Mouse (Mus musculus) left cerebral cortex, postnatal 14 days (tissue): ENCODE results near the gene Dlec1. TPM values are rescaled to one million over a fixed set of nuclear protein-coding genes. Genes with fewer than 3 reads are reported as not detected.

Source experiments
- DNase-seq, 2 experiments: peaks; one replicate each; pipeline ENCODE4 v3.0.0; 2021 to 2022; ENCODE audit warnings: low spot score in 2 of 2, mixed read lengths in 1 of 2
- intact Hi-C: fragments of 180-260 bp; cut with DNase I; formaldehyde crosslinking; loops from one replicate; pipeline ENCODE4 v1.15.1; 2025
- total RNA-seq, 2 experiments: library from RNA; stranded (reverse); gene quantifications; 2 replicates each; pipeline ENCODE4 v1.2.3; 2021

The Dlec1 gene
- total RNA-seq, 2 experiments from 2014 or later, result 1.8 to 3.1 TPM

- no peak for DNase-seq
- intact Hi-C loops, result no loop called here
Observed at GRCm38 (mm10) chr9:119087309-119087708, 15.0 kb upstream of the Dlec1 start.

DNA sequence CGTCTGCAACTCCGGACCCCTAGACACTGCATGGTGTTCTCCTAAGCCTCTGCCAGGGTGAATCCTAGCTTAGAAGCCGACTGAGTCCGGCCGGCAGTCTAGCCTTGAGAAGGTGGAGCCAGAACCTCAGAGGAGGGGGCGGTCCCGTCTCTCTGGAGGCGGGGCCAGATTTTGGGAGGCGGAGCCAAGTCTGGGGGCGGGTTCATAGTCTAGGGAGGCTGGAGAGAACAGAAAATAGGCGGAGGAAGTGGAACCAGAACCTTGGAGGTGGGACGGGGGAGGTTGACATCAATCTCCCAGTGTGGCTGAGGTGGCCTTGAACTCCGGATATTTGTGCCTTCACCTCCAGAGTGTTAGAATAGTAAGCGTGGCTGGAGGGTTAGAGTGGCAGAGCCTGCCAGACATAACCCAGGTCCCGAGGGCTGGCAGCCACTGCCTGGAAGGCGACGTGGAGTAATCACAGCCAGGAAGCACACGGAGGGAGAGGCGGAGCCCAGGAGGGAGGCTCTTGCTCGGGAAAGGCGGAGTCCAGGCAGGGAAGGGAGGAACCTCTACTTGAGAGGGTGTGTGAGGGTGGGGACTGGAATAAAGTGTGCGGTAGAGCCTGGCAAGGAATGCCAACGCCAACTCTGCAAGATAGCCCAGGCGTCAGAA is 14.0 kb upstream of the Dlec1 start:
- intact Hi-C loops, result no loop called here
- peak; percentile 74 for DNase-seq

GRCm38 (mm10) chr9:119089437-119089836 is 12.8 kb upstream of the Dlec1 start:
- DNase-seq, result no peak
- intact Hi-C loops, result no loop called here

DNA sequence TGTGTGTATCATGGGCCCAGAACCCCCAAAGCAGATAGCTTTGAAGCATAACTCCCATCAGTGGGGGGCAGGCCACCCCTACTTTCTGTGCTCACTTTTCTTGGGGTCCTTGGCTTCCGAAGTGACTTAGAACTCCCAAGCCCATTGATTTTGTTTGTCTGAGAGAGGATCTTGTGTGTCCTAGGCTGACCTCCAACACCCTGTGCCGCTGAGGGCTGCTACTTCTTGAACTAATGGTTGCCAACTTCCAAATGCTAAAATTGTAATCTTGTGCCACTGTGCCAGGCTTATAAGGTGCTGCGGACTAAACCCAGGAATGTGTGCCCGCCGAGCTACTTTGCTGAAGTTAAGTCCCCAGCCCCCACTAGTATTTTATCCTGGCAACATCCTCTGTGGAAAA is 11.8 kb upstream of the Dlec1 start:
- no peak for DNase-seq
- intact Hi-C loops, result no loop called here

DNA sequence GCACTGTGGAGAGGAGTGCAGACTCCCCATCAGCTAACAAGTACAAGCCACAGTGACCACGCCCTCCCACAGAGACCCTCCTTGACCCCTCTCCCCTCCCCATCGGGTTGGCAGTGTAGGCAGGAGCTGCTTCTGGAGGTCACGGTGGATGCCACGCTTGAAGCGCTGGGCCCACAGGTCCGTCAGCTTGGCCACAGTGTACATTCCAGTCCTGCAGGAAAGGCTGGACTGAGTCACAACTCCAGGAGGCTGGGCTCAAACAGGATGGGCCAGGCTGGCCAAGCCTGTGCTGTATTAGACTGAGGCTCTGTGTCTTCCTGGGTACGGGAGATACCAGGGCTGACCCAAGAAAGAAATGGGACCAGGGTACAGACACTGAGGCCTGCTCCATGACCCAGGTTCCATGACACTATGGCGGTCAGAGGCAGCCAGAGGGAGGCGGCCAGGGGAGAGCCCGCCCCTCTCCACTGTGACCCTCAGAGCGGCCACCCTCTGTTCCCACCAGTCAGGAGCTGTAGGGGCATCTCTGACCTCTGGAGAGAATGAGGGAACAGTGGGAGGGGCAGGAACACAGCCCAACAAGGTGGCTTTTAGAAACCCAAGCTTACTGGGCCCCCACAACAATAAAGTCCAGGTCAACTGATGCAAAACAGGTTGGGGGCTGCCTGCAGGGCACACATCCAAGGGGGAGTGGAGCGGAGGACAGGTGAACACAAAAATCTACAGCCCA is 10.5 kb upstream of the Dlec1 start:
- DNase-seq, result no peak
- intact Hi-C loops, result no loop called here

DNA sequence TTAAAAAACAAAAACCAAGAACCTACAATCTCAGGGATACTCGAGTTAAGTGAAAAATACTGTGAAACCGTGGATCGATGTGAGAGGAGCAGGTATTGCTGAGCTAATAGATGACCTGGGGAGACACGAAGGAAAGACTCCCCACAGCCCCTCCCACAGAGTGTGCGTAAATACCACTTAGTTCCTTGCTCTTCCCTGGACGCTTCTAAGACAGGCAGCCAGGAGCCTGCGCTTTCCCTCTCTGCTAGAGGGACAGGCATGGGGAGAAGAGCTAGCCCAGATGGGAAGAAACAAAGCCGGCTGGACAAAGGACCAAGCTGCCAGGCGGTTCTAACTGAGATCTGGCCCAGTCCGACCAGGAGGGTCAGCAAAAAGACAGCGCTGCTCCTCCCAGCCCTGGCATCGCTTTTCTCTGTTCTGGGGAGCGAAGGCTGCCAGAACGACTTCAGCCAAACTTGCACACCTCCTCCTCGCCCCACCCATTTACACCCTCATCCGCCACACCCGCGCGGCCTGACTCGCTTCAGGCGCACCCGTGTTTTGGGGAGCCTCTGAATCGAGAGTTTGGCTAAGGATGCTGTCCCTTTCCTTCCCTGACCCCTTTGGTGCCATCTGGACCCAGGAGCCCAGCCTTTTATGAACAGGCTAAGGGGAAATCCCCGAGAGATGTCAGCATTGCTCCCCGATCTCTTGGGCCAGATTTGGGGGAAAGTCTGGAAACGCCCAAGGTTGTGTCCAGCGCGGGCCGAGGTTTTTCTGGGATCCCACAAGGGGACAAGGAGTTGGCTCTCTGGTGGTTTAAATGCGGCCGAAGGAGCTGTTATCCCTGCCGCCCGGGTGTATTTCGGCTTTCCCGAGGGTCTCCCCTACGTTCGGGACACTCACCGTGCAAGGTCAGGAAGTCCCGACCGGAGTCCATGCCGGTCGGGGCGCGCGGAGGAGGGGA is 9.5 kb upstream of the Dlec1 start:
- intact Hi-C loops, result no loop called here
- no peak for DNase-seq

- peak; percentile 82 to 85 for DNase-seq
- intact Hi-C loops, result no loop called here
Observed at GRCm38 (mm10) chr9:119093419-119094295, 8.6 kb upstream of the Dlec1 start, which contains the start of gene Plcd1. TSS of gene Plcd1 (minus strand) at chr9:119093502.

DNA sequence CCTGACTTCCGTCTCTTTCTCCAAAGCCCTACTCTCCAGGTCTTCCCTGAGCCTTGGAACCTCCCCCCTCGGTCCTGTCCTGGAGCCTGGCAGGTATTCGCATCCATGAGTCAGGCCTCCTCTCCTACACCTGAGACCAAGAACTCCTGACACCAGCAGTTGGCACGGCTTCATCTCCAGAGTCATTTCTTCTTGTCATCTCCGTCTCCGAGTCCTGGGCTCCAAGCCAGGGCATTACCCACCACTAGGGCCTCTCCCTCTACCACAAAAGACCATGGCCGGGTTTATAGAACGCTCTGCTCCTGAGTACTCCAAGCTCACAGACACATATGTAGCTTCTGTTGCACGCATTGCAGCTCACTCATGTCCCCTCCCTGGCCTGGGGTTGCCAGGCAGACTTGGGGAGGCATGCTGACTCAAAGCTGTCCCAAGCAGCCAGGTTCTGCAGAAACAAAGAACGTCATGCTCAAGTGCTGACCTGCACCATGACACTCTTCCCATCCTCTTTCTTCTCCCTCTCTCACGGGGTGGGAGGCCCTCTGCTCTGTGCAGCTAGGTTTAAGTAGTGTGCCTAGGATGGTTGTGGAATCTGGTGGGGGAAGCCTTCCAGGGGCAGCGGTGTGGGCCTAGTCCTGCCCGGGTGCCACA is 7.7 kb upstream of the Dlec1 start:
- intact Hi-C loops, result no loop called here
- DNase-seq, result no peak

DNA sequence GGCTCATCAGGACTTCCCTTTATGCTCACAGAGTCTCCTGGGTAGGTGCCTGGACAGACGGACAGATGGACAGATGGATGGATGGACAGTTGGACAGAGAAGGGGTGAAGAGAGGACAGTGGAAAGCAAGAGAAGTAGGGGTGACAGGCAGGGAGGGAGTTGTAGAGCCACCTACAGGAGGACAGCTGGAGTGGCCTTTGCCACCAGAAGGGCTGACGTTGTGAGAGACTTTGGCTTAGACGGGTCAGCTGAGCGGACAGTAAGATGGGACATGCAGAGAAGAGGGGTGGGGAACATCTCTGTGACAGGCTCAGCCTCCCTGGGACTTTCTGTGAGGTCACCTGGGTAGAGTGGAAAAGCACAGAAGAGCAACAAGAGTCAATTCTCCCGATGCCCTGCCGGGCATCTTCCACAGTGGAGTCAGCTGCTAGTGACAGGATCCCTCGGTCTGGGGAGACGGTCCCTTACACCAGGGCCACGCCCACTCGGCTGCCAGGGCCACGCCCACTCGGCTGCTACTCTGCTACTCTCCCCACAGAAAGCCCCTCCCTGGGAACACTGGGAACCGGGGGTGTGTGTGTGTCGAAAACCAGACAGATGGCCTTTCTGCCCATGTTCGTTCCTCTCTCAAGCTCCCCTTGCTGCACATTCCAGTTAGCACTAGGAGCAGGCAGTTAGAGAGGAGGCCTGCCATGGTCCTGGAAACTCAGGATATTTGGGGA is 1.9 kb upstream of the Dlec1 start:
- intact Hi-C loops, result loop anchor here (10.0 kb wide), 1 partner anchor 224 kb away; the partner anchor contains the start of gene Oxsr1

DNA sequence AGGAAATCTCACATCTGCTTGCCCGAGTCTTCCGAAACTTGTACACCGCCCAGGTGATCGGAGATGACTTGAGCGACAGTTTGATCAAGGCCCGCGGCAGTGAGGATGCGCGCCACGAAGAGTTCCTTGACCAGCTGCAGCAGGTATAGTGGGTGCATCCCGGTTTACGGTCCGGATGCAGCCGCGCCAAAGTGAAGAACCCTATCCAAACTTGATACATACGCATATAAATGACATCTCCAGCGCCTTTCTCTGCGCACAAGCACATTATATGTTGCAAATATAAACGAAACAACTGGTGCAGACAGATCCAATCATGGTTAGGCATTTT is 470 bp downstream of the Dlec1 start:
- intact Hi-C loops, result loop anchor here (10.0 kb wide), 1 partner anchor 222 kb away; the partner anchor contains the start of gene Oxsr1
- DNase-seq, result no peak

More for the DNA sequence above, 1.9 kb upstream of the Dlec1 start:
- DNase-seq, result peak in 1 of 2 experiments; percentile 58

- DNase-seq, result peak in 1 of 2 experiments; percentile 61
- intact Hi-C loops, result loop anchor here (10.0 kb wide), 1 partner anchor 217 kb away; the partner anchor contains the start of gene Oxsr1
Observed at GRCm38 (mm10) chr9:119107566-119107965, 5.3 kb downstream of the Dlec1 start.

DNA sequence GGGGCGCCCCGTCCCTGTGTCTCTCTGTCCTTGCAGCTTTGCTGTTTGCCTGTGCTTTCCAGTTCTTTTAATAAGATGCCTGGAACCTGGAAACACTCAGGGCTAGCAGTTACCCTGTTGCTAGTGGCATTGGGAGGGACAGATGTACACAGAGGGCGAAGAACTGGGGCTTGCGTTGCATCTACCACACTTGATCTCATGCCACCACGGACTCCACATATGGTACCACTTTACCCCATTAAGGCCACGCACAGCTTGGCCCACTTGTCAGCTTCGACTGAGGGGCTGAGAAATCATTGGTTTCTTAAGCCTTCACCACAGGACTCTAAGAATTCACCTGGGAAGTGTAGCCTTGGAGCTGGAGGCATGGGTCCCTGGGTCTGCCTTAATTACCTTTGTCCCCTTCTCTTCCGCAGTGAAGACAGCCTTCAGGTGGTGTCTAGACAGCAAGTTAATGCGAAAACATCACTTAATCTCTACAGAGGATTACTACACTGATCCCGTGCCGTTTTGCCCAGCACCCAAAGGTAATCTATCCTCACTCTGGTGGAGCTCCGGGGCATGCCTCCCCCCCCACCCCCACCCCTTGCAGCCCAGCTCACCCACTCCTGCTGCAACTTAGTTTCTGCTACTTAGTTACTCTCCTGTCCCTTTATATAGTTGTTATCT is 7.5 kb downstream of the Dlec1 start:
- no peak for DNase-seq
- intact Hi-C loops, result loop anchor here (10.0 kb wide), 1 partner anchor 215 kb away; the partner anchor contains the start of gene Oxsr1

GRCm38 (mm10) chr9:119110640-119111039 is 8.4 kb downstream of the Dlec1 start:
- intact Hi-C loops, result no loop called here
- DNase-seq, result no peak

GRCm38 (mm10) chr9:119114911-119115310 is 12.6 kb downstream of the Dlec1 start:
- no peak for DNase-seq
- intact Hi-C loops, result no loop called here

DNA sequence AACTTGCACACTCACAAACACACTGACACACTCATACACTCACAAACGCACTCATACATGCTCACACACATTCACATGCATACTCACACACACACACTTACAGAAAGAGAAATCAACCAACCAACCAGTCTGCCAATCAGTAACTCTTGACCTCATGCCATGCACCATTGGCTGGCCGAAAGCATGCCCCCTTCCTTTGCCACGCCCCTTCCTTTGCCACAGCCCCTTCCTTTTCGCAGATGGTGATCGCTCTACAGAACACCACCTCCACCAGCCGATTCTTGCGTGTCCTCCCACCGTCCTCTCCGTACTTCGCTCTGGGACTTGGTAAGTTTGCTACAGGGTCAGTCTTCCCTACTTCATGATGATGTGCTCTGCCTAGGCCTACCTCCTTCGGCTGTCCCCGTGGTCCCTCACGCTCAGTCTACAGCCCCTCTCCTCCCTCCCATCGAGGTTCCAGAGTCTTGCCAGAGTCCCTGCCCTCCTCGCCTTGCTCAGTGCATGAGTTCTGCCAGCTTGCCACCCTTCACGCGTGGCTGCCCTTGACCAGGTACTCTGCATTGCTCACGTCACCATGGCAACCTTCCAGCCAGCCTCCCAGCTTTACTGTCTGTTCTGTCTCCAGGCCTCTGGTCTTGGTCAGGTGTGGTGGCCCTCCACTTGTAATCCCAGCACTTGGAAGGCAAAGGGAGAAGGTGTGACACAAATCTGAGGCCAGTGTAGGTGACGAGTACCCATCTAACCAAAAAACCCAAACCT is 17.3 kb downstream of the Dlec1 start:
- intact Hi-C loops, result no loop called here
- no peak for DNase-seq

DNA sequence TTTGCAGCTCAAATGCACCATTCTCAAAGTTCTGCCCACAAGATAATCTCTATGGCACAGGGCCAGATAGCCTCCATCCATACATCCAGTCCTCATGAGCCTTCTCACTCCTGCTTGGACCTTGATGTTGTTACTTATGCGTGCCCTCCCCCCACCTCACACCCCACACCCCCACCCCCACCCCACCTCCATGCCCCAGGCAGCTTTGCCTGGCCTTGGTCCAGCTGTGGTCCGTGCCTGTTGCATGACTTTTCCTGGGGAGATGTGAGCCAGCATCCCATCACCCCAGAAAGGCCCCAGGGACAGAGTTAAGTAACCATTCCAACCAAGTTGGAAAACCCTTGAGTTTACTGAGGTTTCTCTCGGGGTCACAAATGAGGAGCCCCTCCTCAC is 17.9 kb downstream of the Dlec1 start:
- intact Hi-C loops, result no loop called here
- no peak for DNase-seq
